Mouse (Mus musculus) right cerebral cortex, postnatal 25 days (tissue): ENCODE data around the gene Rom1.
"Not testable (repeated sequence)": the region's sequence is repeated elsewhere in the genome, so short reads cannot be mapped to it uniquely, and the experiment has no call there.

Source experiments
- DNase-seq: peaks from one replicate; pipeline ENCODE4 v3.0.0; 2022

The Rom1 gene

DNA sequence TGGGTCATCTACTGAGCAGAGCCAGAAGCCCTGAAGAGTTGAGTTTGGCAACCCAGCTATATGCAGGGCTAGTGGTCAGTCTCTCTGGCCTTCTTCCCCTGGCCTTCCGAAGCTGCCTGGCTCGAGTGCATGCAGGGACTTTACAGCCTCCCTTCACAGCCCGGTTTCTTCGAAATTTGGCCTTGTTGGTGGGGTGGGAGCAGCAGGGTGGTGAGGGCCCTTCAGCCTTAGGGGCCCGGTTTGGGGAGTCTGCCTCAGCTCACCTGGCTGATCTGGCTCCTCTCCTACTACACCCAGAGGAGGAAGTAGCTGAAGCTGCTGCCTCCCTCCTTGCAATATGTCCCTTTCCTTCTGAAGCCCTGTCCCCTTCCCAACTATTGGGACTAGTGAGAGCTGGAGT is 32.9 kb downstream of the Rom1 start:
- not testable (repeated sequence) for DNase-seq

DNA sequence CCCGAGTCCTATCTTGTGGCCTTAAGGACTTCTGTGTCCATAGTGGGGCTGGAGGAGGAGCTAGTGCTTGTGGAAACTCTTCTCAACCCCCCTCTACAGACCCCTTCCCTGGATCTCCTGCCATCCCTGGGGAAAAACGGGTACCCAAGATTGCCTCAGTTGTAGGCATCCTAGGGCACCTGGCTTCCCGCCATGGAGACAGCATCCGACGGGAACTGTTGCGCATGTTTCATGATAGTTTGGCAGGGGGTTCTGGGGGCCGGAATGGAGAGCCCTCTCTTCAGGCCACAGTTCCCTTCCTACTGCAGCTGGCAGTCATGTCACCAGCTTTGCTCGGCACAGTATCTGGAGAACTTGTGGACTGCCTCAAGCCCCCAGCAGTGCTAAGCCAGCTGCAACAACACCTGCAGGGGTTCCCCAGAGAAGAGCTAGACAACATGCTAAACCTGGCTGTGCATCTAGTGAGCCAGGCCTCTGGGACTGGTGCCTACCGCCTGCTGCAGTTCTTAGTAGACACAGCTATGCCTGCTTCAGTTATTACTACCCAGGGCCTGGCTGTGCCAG is 33.7 kb downstream of the Rom1 start:
- DNase-seq: no peak

DNA sequence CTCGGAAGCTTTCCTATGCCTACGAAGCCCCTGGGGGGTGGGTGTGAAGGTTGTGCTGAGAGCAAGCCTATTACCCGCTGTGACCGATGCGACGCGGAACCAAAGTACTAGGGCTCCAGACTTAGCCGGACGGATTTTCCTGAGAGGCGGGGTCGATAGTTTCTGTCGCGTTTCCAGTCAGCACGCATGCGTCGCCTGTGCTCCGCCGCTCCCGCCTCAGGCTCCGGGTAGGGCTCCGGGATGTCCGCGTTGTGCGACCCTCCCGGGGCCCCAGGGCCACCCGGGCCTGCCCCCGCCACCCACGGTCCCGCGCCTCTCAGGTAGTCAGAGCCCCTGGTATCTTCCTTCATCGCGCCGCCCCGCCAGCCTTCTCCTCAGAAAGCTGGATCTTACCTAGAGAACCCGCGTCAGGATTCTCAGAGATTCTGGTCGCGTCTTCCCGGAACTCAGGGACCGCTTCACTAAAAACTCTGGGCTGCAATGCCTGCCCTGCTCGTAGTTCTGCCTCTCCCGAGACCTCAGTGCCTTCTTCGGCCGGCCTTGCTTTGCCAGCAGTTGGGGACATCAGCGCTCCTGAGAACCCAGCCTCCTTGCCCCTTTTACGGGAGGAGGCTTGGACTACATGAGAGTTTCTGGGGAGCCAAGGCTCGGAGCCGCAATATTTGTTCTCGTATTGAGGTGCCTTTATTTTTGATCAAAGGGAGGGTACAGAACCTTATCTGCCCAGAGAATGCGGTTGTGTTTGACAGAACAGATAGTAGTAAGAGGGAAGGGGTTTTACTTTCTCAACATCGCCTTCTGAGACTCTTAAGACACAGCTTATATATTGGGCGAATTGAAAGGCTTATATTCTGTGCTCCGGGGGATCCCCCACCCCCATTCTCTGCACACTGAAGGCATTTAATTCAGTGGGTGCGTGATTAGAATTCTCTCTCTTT is 36.1 kb downstream of the Rom1 start, which contains the start of gene Ints5:
Ints5 (plus strand) TSS at position 177 of the 938 bp plus-strand sequence.
- DNase-seq: peak; percentile 81

DNA sequence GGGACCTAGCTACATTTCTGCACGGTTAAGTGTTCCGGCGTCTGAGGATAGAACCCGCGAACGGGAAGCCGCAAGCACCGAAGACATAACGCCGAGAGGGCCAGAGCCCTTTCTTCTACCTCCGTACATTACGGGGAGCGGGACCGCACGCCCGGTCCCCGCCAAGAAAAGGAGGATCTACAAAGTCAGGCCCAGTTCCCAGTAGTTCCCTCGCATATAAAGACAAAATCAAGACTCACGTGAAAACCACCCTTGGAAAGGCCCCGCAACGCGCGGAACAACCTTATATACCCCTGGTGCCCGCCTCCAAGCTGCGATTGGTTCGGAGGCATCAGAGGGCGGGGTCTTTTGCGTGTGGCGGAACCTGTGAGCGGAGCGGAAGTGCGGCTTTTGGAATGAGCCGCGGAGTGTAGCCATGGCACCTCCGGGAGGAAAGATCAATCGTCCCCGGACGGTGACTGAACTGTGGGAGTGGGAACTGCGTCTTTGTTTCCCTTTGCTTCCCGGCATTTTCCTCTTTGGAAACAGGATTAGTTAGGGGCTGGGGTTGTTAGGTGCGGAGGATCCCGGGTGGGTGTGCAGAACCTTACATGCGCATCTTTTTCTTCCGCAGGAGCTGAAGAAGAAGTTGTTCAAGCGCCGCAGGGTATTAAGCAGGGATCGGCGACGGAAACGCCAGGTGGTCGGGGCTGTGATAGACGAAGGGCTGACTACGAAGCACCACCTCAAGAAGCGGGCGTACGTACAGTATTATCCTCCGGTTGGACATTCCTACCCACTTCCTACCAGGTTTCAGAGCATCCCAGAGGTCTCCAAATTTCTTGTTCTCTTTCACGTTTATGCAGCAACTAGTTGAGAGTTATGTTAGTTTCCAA is 40.4 kb downstream of the Rom1 start, which contains the start of the genes 1810009A15Rik and Gm49416:
1810009A15Rik (plus strand) TSS at position 343 of the 875 bp plus-strand sequence.
Gm49416 (plus strand) TSS at position 416 of the 875 bp plus-strand sequence.
- peak; percentile 93 for DNase-seq

DNA sequence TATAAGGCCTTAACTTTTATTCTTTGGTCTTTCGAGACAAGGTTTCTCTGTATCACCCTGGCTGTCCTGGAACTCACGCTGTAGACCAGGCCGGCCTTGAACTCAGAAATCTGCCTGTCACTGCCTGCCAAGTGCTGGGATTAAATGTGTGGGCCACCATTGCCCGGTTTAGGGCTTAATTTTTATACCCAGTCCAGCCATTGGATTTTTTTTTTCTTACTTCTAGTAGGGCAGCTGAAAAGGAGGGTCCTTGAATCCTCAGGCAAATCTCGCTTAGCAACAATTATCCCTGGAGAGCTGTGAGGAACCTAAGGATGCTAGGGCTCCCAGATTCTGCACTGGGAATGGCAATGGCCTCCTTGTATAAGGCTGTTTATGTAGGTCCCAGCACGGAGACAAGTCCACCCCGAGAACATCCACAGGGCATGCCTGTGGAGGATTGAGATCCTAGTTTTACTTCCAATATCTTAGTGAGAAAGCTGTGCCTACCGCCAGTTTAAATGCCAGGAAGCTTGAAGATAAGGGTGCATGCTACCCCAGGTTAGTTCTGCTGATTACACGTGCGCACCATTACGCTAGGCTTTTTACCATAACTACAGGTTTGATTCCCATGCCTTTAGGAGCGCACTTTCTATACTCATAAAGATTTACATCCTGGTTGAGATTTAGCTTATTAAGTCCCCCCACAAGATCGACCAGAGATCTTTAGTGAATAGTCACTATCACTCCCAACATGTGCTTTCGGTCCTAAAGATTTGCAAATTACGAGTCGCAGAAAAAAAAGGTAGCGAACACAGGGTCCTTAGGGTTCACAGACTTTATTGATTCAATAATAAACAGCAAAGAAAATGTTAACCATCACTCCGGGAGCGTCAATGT is 41.3 kb downstream of the Rom1 start:
- no peak for DNase-seq

DNA sequence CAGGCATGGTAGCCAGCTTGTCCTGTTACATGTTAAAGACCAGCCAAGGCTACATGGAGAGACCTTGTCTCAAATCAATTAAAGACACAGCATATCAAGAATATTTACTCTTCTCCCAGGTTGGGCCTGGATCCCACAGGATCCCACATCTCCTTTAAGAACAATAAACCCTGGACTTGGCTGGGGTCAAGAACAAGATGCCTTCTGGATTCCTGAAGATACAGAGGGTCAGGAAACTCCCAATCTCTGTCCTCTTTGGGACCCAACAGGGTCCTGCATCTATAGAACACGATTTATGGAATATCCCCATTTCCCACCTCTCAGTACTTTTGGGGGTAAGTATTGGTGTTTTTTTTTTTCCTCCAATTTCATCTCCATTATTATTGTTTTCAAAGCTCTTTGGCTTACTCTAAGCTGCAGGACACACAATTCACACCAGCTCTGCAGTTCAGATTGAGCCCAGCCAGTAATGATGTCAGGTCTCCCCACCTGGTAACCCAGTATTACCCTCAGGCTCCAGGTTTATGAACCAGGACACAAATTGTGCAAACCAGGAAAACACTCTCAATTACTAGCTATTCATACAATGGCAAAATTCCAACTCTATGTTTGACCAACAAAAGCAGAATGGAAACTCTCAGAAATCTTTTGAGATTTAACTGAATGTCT is 42.1 kb downstream of the Rom1 start:
- DNase-seq: no peak

DNA sequence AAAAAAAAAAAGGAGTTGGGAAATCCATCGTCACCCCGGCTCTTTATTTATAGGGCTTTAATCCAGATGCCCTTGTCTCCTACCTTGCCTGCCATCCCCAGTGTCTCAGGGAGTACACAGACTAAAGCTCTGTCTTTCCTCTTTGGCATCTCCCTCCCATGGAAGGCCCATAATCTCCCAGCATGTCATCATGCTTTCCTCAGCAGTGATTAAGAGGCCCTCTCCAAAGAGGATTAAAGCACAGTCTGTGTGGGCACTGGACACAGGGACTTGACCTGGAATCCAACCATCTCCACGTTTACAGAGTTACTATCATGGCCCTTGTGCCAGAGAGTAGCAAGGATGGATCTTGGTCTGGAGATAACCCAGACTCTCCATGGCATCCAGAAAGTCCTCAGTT is 45.5 kb downstream of the Rom1 start, which contains the start of the genes Lbhd1 and Gm49403:
Lbhd1 (plus strand) TSS at position 117 of the 400 bp plus-strand sequence.
Gm49403 (plus strand) TSS at position 315 of the 400 bp plus-strand sequence.
- DNase-seq: no peak

DNA sequence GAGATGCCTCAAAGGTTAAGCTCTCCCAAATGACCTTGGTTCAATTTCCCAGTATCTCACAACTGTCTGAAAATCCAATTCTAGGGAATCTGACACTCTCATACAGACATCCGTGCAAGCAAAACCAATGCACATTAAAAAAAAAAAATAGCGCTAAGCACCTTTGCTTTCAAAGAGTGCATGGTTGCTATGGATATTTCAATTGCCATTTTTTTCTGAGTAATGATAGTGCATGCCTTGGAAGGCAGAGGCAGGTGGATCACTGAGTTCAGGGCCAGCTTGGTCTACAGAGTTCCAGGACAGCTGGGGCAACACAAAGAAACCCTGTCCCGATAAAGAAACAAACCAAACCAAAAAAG is 48.1 kb downstream of the Rom1 start:
- no peak for DNase-seq

DNA sequence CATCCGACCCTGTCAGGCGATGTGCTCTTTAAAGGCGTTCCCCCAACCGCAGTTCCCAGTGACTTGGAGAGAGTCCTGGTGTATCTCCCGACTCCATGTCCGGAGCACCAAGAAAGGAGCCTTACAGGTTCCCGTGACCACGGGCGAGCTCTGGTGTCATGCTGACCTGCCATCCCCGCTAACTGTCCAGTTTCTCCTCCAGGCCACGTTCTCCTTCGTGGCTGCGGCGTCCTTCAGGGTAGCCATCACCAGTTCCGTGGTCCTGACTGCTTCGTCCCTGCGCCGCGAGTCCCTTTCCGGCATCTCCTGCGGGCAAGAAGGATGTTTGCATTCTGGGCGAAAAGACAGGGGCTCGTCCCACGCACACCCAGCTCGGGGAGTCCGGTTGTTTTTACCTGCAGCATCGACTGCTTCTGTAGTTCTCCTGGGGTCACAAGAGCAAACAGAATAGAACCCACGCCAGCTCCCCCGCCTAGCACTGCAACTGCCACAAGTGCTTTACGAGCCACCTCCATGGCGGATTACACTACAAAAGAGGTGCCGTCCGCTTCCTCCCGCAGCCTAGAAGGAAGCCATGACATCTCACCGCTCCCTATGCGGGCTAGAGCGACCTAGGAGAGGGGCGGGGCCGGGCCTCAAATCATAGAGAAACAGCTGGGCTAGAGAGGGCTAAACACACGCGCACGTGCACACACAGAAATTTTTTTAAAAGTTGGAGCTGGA is 48.7 kb downstream of the Rom1 start, which contains the start of gene Uqcc3:
Uqcc3 (minus strand) TSS at position 613 of the 723 bp plus-strand sequence.
- DNase-seq: peak; percentile 87
